Mouse (Mus musculus) midbrain, embryonic 10.5 days (tissue): ENCODE measurements around the gene Drg1. TPM values are rescaled to one million over a fixed set of nuclear protein-coding genes. Genes with fewer than 3 reads are reported as not detected.
"Not testable (repeated sequence)": the region's sequence is repeated elsewhere in the genome, so short reads cannot be mapped to it uniquely, and the experiment has no call there.

Source experiments
- DNase-seq: peaks from one replicate; pipeline ENCODE4 v3.0.0-alpha.2; 2017; ENCODE audit warnings: low spot score
- H3K27ac ChIP-seq: fragments of 300-500 bp; sonication (generic); replicated peaks from 2 replicates; pipeline ENCODE4 v1.5.1; 2016; ENCODE audit warnings: mild to moderate bottlenecking
- H3K27me3 ChIP-seq: fragments of 300-500 bp; sonication (generic); 2 replicates; pipeline ENCODE4 v1.6.1; 2016; ENCODE audit warnings: low read depth, mild to moderate bottlenecking; ENCODE audit not compliant: poor library complexity, severe bottlenecking
- H3K36me3 ChIP-seq: fragments of 300-500 bp; sonication (generic); 2 replicates; pipeline ENCODE4 v1.6.1; 2016; ENCODE audit warnings: mild to moderate bottlenecking, moderate library complexity
- H3K4me1 ChIP-seq: fragments of 300-500 bp; sonication (generic); 2 replicates; pipeline ENCODE4 v1.6.1; 2016
- H3K4me3 ChIP-seq: fragments of 300-500 bp; sonication (generic); 2 replicates; pipeline ENCODE4 v1.5.1; 2016; ENCODE audit warnings: mild to moderate bottlenecking, moderate library complexity
- H3K9me3 ChIP-seq: fragments of 300-500 bp; sonication (generic); replicated peaks from 2 replicates; pipeline ENCODE4 v1.6.1; 2016; ENCODE audit warnings: mild to moderate bottlenecking
- WGBS: fragments of 180-500 bp; shearing (Covaris S2); methylation state at CpG from one replicate; pipeline ENCODE4 v1.1.7; 2016; 5-methylcytosine and 5-hydroxymethylcytosine counted together
- polyA plus RNA-seq: library from polyadenylated mRNA; unstranded; fragments of >200 nt; fragmentation: Nextera tagmentation; extraction: Ambion mirVana; gene quantifications from 2 replicates; pipeline ENCODE4 v1.2.1, GENCODE M21; 2016

Drg1 gene
- polyA plus RNA-seq, 1 experiment from 2014 or later = 344 TPM

DNA sequence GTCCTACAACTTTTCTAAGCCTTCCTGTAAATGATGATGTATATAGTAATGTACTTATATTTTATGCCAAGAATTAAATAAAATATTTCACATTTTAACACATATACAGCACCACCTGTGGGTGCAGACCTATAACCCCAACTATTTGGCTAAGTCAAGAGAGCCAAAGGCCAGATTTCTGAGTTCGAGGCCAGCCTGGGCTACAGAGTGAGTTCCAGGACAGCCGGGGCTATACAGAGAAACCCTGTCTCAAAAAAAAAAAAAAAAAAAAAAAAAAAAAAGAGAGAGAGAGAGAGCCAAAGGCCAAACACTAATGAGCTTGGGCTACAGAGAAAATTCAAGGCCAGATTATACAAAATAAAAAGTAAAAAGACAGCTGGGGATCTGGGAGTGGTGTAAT lies 97.2 kb downstream of the Drg1 start:
- WGBS = 74% methylated on average over 2 of the region's 2 CpGs
- H3K36me3 ChIP-seq, H3K4me3 ChIP-seq, DNase-seq, H3K27ac ChIP-seq, H3K27me3 ChIP-seq, H3K4me1 ChIP-seq: not testable (repeated sequence)
- peaks cover 20% of the 10 kb centered on the region for H3K9me3 ChIP-seq

GRCm38 (mm10) chr11:3167571-3168001 lies 98.6 kb downstream of the Drg1 start:
- H3K9me3 ChIP-seq = peaks cover 20% of the 10 kb centered on the region
- H3K4me3 ChIP-seq, H3K27ac ChIP-seq, H3K36me3 ChIP-seq, H3K27me3 ChIP-seq, DNase-seq, H3K4me1 ChIP-seq: not testable (repeated sequence)
- 79% methylated on average over 4 of the region's 4 CpGs for WGBS

GRCm38 (mm10) chr11:3167129-3167528 lies 99.1 kb downstream of the Drg1 start:
- peaks cover 24% of the 10 kb centered on the region for H3K9me3 ChIP-seq
- not testable (repeated sequence) for H3K4me1 ChIP-seq, DNase-seq, H3K27ac ChIP-seq, H3K36me3 ChIP-seq, H3K27me3 ChIP-seq, H3K4me3 ChIP-seq
- 90% methylated on average over 4 of the region's 4 CpGs for WGBS

DNA sequence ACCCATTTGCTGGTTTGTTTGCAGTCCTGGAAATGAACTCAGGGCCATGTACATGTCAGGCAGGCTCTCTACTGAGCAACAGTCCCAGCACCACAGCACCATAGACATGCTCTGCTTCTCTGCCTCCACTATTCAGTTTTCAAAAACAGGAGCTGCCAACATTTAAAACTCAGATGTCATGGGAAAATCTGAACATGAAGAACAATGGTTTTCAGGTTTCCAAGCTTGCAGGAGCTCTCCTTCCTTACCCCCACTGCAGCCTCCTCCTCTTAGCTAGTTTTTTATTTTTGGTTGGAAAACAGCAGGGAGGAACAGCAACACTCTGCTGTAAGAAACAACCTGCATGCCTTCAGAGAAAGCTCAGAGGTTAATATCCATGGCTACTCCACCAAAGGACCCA lies 99.9 kb downstream of the Drg1 start:
- H3K4me1 ChIP-seq, H3K27ac ChIP-seq, H3K4me3 ChIP-seq, DNase-seq, H3K27me3 ChIP-seq, H3K36me3 ChIP-seq: not testable (repeated sequence)
- peaks cover 18% of the 10 kb centered on the region for H3K9me3 ChIP-seq

DNA sequence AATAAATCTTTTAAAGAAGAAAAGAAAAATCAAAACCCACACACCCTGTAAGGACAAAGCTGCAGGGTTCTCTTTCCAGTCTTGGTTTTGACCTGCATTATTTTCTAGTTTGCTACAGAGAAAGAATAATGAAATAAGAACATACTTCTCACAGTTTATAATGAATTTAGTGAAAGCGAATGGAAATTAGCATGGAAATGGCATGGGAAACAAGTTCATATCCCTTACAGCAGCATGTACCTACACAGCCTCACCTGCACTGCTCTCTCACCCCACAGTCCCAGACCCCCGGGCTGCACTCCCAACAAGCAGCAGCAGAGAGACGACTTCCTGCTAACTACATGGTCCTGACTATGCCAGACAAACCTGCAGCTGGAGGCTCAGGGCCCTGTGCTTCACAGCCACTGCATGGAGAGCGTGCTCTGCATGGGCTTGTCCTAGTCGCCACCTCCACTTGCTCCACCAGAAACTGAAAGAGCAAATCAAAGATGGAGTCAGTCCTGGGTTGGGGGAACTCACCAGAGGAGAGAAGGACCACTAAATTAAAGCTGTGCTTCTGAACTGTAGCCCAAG lies 100.9 kb downstream of the Drg1 start:
- H3K4me3 ChIP-seq, DNase-seq, H3K27me3 ChIP-seq, H3K36me3 ChIP-seq, H3K4me1 ChIP-seq, H3K27ac ChIP-seq: not testable (repeated sequence)
- peaks cover 18% of the 10 kb centered on the region for H3K9me3 ChIP-seq
- WGBS = 84% methylated on average over 3 of the region's 5 CpGs

DNA sequence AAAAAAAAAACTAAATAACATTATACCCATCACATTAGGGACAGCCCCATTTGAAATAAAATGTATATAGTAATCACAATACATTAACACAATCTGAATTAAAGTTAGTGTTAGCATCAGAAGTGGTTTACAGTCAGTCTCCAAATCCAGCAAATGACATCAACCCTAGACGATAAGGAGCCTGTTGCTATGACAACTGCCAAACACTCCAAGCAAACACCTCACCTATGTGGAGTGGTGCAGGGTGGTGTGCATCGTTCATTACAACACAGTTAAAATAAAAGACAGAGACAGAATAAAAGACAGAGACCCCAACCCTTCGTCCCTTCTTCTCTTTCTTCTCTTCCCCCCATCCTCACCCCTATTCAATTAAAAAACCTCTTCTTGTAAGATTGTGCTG lies 102.6 kb downstream of the Drg1 start:
- not testable (repeated sequence) for H3K4me1 ChIP-seq, H3K4me3 ChIP-seq, H3K27me3 ChIP-seq, H3K36me3 ChIP-seq, DNase-seq, H3K27ac ChIP-seq
- 71% methylated on average over 3 of the region's 3 CpGs for WGBS
- peaks cover 18% of the 10 kb centered on the region for H3K9me3 ChIP-seq

DNA sequence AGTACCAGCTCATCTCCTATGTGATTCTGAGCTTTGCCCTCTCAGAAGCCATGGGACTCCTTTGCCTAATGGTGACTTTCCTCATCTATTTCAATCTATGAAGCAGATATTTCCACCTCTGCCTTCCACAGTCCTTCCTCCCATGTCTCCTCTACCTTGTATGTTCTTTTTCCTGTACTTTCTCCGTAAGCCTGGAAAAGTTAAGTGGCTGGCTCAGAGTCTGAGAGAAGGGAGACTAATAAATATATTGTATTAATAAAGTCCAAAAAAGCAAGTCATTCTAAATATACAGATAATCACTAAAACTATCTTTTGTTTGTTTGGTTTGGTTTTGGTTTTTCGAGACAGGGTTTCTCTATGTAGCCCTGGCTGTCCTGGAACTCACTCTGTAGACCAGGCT lies 103.1 kb downstream of the Drg1 start:
- H3K36me3 ChIP-seq, H3K4me1 ChIP-seq, H3K4me3 ChIP-seq, H3K27ac ChIP-seq, DNase-seq, H3K27me3 ChIP-seq: not testable (repeated sequence)
- 90% methylated on average over 2 of the region's 2 CpGs for WGBS
- peaks cover 19% of the 10 kb centered on the region for H3K9me3 ChIP-seq

DNA sequence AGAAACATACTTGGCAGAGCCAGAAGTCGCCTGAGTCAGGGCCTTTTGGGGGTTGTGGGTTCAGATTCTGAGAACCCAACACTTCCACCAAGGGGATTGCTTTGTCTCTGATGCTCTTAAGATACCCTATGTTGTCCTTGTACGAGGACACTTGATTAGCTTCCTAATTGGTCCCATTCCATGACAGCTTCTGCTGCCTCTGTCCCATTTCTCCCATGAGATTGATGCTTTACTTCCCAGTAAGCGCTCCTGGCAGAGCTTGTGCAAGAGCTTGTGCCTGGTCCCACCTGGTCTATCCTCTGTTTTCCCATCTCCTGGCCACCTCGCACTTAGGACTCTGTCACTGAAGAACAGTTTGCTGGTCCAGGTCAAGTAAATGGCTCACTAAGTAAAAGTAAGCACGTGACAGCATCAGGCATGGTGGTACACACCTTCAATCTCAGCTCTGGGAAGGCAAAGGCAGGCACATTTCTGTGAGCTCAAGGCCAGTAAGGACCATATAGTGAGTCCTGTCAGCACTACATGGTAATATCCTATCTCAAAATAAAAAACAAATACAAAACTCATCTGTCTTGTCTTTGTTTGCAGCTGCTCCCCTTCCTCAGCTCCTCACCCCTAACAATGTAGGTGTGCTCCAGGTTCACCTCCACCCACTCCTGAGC lies 103.8 kb downstream of the Drg1 start:
- WGBS = 69% methylated on average over 5 of the region's 5 CpGs
- H3K4me3 ChIP-seq, DNase-seq, H3K4me1 ChIP-seq, H3K27me3 ChIP-seq, H3K27ac ChIP-seq, H3K36me3 ChIP-seq: not testable (repeated sequence)
- H3K9me3 ChIP-seq = peaks cover 22% of the 10 kb centered on the region

DNA sequence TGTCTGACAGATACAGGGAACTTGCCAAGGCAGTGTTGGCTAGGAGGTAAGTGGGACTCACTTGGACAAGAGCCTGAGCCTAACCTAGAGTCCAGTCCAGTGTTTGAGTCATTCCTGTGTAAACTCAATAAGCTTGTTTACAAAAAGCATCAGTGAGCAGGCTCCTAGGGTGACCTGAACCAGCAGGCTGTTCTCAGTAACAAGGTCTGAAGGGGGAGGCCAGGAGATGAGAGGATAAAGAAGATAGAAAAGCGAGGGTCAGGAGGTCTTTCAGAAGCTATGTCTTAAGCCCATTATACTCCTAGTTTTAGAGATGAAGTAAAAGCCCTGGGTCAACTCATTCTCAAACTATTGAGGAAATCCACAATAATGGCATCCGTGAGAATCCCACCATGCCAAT lies 104.8 kb downstream of the Drg1 start:
- H3K27ac ChIP-seq, H3K4me3 ChIP-seq, H3K27me3 ChIP-seq, H3K4me1 ChIP-seq, H3K36me3 ChIP-seq, DNase-seq: not testable (repeated sequence)
- 74% methylated on average over 1 of the region's 2 CpGs for WGBS
- H3K9me3 ChIP-seq = peaks cover 25% of the 10 kb centered on the region

GRCm38 (mm10) chr11:3158800-3159199 lies 107.4 kb downstream of the Drg1 start:
- DNase-seq, H3K4me3 ChIP-seq, H3K27ac ChIP-seq, H3K36me3 ChIP-seq, H3K4me1 ChIP-seq, H3K27me3 ChIP-seq: not testable (repeated sequence)
- WGBS = 88% methylated on average over 4 of the region's 4 CpGs
- H3K9me3 ChIP-seq = peaks cover 25% of the 10 kb centered on the region

- H3K4me1 ChIP-seq, H3K4me3 ChIP-seq, DNase-seq, H3K36me3 ChIP-seq, H3K27me3 ChIP-seq, H3K27ac ChIP-seq: not testable (repeated sequence)
- WGBS = 94% methylated on average over 6 of the region's 6 CpGs
- H3K9me3 ChIP-seq = peaks cover 24% of the 10 kb centered on the region
Measured at GRCm38 (mm10) chr11:3157996-3158395, 108.2 kb downstream of the Drg1 start.

GRCm38 (mm10) chr11:3156991-3157390 lies 109.2 kb downstream of the Drg1 start:
- H3K36me3 ChIP-seq = peaks cover 11% of the 10 kb centered on the region; the same call in 1 of the 2 replicates
- not testable (repeated sequence) for H3K27ac ChIP-seq, H3K4me1 ChIP-seq, DNase-seq, H3K4me3 ChIP-seq, H3K27me3 ChIP-seq
- peaks cover 17% of the 10 kb centered on the region for H3K9me3 ChIP-seq
- WGBS = 91% methylated on average over 2 of the region's 3 CpGs

GRCm38 (mm10) chr11:3153666-3154397 lies 112.4 kb downstream of the Drg1 start:
- peaks cover 26% of the 10 kb centered on the region for H3K36me3 ChIP-seq
- not testable (repeated sequence) for H3K27me3 ChIP-seq, H3K4me3 ChIP-seq, H3K4me1 ChIP-seq, H3K27ac ChIP-seq
- H3K9me3 ChIP-seq = peaks cover 28% of the 10 kb centered on the region
- DNase-seq = peak; percentile 15
- 77% methylated on average over 1 of the region's 1 CpGs for WGBS
